Mouse (Mus musculus) cortical plate, adult 2 months (tissue): ENCODE results near the gene Kif22.

ENCODE experiments used
- CTCF ChIP-seq: fragments of 200-500 bp; IDR thresholded peaks from 2 replicates; pipeline ENCODE4 v1.5.1; 2011; ENCODE audit warnings: mild to moderate bottlenecking, control low read depth, low read length; ENCODE audit not compliant: insufficient read depth; ENCODE audit errors: extremely low read depth
- POLR2A ChIP-seq: fragments of 200-500 bp; IDR thresholded peaks from 2 replicates; pipeline ENCODE4 v1.6.1; 2011; ENCODE audit warnings: mild to moderate bottlenecking, low read length, control low read depth; ENCODE audit not compliant: insufficient read depth; ENCODE audit errors: extremely low read depth

GRCm38 (mm10) chr7:127065538-127065937 lies 23.3 kb upstream of the Kif22 start:
- TF ChIP-seq POLR2A (no peak), CTCF (no peak)
